Mouse (Mus musculus): ENCODE data around the gene Slain1.

- TF ChIP-seq CTCF (IDR thresholded peaks at IDR 0.05; ENCODE audit: low read depth, low read length) (no peak), EP300 (IDR thresholded peaks at IDR 0.05; ENCODE audit: insufficient read depth, low read depth, low read length) (no peak), POLR2A (IDR thresholded peaks at IDR 0.05; ENCODE audit: insufficient read depth, low read length) (no peak)
Measured at GRCm38 (mm10) chr14:103614272-103614587, 35.8 kb upstream of the Slain1 start.
